Mouse (Mus musculus) heart, adult 2 months (tissue): Measurements from ENCODE around the gene Slc27a5. TPM values are rescaled to one million over a fixed set of nuclear protein-coding genes. Genes with fewer than 3 reads are reported as not detected.

Experiments
- DNase-seq, 2 experiments: peaks; one replicate each; pipeline ENCODE4 v3.0.0; 2021
- H3K27ac ChIP-seq: fragments of 200-600 bp; 2 replicates; pipeline ENCODE4 v1.8.1; 2022
- H3K27me3 ChIP-seq: fragments of 200-500 bp; 2 replicates; pipeline ENCODE4 v1.6.1; 2012; ENCODE audit warnings: mild to moderate bottlenecking, low read length, inconsistent platforms, mixed read lengths; ENCODE audit not compliant: control insufficient read depth, insufficient read depth
- H3K36me3 ChIP-seq: fragments of 200-500 bp; 2 replicates; pipeline ENCODE4 v1.6.1; 2012; ENCODE audit warnings: low read length, inconsistent platforms; ENCODE audit not compliant: control insufficient read depth, insufficient read depth
- H3K4me1 ChIP-seq: fragments of 200-500 bp; 2 replicates; pipeline ENCODE4 v1.6.1; 2011; ENCODE audit warnings: low read length; ENCODE audit not compliant: control insufficient read depth, insufficient read depth
- H3K4me3 ChIP-seq: fragments of 200-600 bp; 2 replicates; pipeline ENCODE4 v1.8.1; 2022
- H3K79me2 ChIP-seq: fragments of 200-500 bp; replicated peaks from 2 replicates; pipeline ENCODE4 v1.6.1; 2012; ENCODE audit warnings: mild to moderate bottlenecking, inconsistent platforms, low read length, moderate library complexity, mixed read lengths; ENCODE audit not compliant: control insufficient read depth, insufficient read depth
- H3K9ac ChIP-seq: fragments of 200-500 bp; 2 replicates; pipeline ENCODE4 v1.6.1; 2012; ENCODE audit warnings: low read depth, mild to moderate bottlenecking, control low read depth, inconsistent platforms, low read length, mixed read lengths
- CTCF ChIP-seq: fragments of 200-600 bp; IDR thresholded peaks from 2 replicates; pipeline ENCODE4 v1.8.1; 2022; ENCODE audit warnings: antibody characterized with exemption, mild to moderate bottlenecking, moderate library complexity
- EP300 ChIP-seq: fragments of 200-500 bp; IDR thresholded peaks from 2 replicates; pipeline ENCODE4 v1.6.1; 2011; ENCODE audit warnings: low read depth, low read length, control low read depth; ENCODE audit not compliant: insufficient read depth
- POLR2A ChIP-seq: fragments of 200-500 bp; IDR thresholded peaks from 2 replicates; pipeline ENCODE4 v1.6.1; 2011; ENCODE audit warnings: mild to moderate bottlenecking, low read depth, low read length, control low read depth; ENCODE audit not compliant: insufficient read depth
- WGBS: fragments of 180-500 bp; shearing (Covaris S2); methylation state at CpG from one replicate; pipeline ENCODE4 v1.1.7; 2018; 5-methylcytosine and 5-hydroxymethylcytosine counted together
- intact Hi-C: fragments of 180-260 bp; cut with DNase I; formaldehyde crosslinking; loops from one replicate; pipeline ENCODE4 v1.15.1; 2025
- polyA plus RNA-seq: library from polyadenylated mRNA; depleted of rRNA; stranded (reverse); fragments of >200 nt; gene quantifications from 2 replicates; pipeline ENCODE4 v1.2.3, GENCODE M21; 2012
- total RNA-seq, 2 experiments: library from RNA; stranded (reverse); gene quantifications; 2 replicates each; pipeline ENCODE4 v1.2.3; 2021

Gene Slc27a5
- total and polyA plus RNA-seq, 3 experiments: 0.59 TPM; not detected in 2

DNA sequence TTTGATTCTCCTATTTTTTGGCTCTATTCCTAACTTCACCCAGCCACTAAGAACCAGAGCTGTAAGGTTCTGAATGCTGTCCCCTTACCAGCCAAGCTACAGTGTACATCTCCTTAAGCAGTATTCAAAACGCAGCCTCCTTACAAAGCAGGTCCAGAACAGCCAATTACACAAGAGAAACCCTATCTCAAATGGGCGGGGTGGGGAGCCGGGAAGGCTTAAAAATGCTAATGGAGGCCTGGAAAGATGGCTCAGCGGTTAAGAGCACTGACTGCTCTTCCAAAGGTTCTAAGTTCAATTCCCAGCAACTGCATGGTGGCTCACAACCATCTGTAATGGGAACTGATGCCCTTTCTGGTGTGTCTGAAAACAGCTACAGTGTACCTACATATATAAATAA lies 38.3 kb downstream of the Slc27a5 start:
- no peaks in the 10 kb centered on the region for H3K79me2 ChIP-seq
- TF ChIP-seq EP300 (no peak), POLR2A (no peak), CTCF (no peak)
- intact Hi-C loops: loop anchor here (10.0 kb wide), 1 partner anchor 85 kb away; no protein-coding TSS in a partner anchor
- H3K36me3 ChIP-seq: no peaks in the 10 kb centered on the region
- H3K4me1 ChIP-seq: no peaks in the 10 kb centered on the region
- no peak for DNase-seq
- no peak overlapping the region for H3K27ac ChIP-seq
- H3K27me3 ChIP-seq: no peaks in the 10 kb centered on the region
- H3K4me3 ChIP-seq: no peak overlapping the region
- 49% methylated on average over 4 of the region's 4 CpGs for WGBS
- no peak overlapping the region for H3K9ac ChIP-seq

DNA sequence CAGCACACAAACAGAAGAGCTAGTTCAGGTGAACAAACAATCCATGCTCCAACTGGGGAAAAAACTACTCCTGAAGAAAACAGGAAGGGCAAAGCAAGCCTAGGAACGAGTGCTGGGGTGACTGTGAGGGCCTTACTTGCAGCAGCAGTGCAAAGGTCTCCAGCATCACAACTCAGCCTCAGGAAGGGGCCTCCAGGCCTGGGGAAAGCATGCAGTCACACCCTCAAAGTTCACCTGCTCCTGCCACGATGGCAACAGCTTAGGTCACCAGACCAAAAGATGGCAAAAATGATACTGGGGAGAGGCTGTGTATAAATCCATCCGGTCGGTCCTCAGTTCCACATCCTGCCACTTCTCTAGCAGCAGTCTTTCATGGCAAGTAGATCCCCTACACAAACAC lies 39.0 kb downstream of the Slc27a5 start:
- H3K4me1 ChIP-seq: no peaks in the 10 kb centered on the region
- DNase-seq: no peak
- H3K9ac ChIP-seq: no peak overlapping the region
- H3K27ac ChIP-seq: no peak overlapping the region
- WGBS: 71% methylated on average over 4 of the region's 4 CpGs
- no peak overlapping the region for H3K4me3 ChIP-seq
- H3K27me3 ChIP-seq: no peaks in the 10 kb centered on the region
- no peaks in the 10 kb centered on the region for H3K79me2 ChIP-seq
- H3K36me3 ChIP-seq: no peaks in the 10 kb centered on the region
- intact Hi-C loops: no loop called here
- TF ChIP-seq CTCF: no peak
- TF ChIP-seq POLR2A: no peak
- TF ChIP-seq EP300: no peak

DNA sequence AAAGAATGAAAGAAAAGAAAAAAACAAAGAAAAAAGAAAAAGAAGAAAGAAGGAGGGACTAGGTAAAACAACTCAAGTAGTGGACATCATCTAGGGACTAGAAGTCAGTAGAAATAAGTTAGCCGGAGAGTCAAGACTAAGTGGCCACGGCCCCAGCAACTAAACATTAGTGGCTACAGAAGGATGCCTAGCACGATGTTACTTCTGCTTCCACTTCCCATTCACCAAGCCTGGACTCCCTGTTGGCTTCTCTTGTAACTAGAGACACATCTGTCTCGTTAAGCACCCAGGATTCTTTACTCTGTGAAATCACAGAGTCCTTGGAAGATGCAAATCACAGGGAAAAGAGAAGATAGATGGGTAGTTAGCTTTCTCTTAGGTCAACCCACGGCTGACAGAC lies 40.5 kb downstream of the Slc27a5 start:
- DNase-seq: no peak
- 69% methylated on average over 5 of the region's 5 CpGs for WGBS
- Histone ChIP-seq H3K4me3 (no peak overlapping the region), H3K27me3 (no peaks in the 10 kb centered on the region), H3K9ac (no peak overlapping the region), H3K4me1 (no peaks in the 10 kb centered on the region), H3K79me2 (no peaks in the 10 kb centered on the region), H3K27ac (no peak overlapping the region), H3K36me3 (no peaks in the 10 kb centered on the region)
- TF ChIP-seq CTCF (no peak), EP300 (no peak), POLR2A (no peak)
- intact Hi-C loops: no loop called here

DNA sequence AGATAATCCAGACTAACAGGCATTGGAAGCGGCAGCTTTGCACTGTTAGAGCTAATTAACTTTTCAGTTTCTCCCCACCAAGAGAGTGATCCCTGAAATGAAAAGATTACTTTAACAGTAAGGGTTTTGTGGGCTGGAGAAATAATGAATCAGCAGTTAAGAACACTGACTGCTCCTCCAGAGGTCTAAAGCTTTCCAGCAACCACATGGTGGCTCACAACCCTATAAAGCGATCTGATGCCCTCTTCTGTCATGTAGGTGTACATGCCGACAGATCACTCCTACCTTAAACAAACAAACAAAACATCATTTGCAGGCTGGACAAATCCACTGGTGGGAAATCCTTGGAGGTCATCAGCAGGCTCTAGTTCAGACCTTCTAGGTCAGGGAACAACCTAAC lies 43.1 kb downstream of the Slc27a5 start:
- DNase-seq: no peak
- Histone ChIP-seq H3K27me3 (no peaks in the 10 kb centered on the region), H3K79me2 (no peaks in the 10 kb centered on the region), H3K4me1 (peaks cover 2% of the 10 kb centered on the region), H3K36me3 (no peaks in the 10 kb centered on the region), H3K9ac (no peak overlapping the region), H3K27ac (no peak overlapping the region), H3K4me3 (no peak overlapping the region)
- intact Hi-C loops: no loop called here
- peak; percentile 27; the same call in 1 of the 2 replicates for TF ChIP-seq CTCF
- no peak for TF ChIP-seq EP300
- 47% methylated on average over 3 of the region's 3 CpGs for WGBS

DNA sequence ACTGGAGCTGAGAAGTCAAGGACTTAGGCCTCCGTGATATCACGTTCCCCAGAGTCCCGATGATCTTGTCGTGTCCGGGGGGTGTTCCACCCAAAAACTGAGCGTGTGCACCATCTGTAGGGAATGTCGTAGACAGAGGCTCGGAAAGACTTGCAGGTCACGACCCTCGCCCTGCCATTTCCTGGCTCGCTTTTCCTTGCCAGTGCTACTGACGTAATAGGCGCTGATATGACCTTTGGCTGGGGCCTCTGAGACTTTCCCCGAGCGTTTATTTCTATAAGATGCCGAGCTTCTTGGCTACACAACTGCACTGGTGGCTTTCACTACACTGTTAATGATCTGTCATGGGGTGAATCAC lies 48.1 kb downstream of the Slc27a5 start:
- H3K4me3 ChIP-seq: peak overlapping the region; percentile 76
- DNase-seq: no peak
- H3K9ac ChIP-seq: peak overlapping the region; percentile 55
- no peaks in the 10 kb centered on the region for H3K36me3 ChIP-seq
- H3K79me2 ChIP-seq: no peaks in the 10 kb centered on the region
- no peaks in the 10 kb centered on the region for H3K27me3 ChIP-seq
- peak overlapping the region; percentile 72 for H3K27ac ChIP-seq
- intact Hi-C loops: loop anchor here (2.0 kb wide), 3 partner anchors 15 to 29 kb away; partner anchors contain the start of genes Rnf225 and Zfp324
- no peak for TF ChIP-seq CTCF
- peaks cover 2% of the 10 kb centered on the region for H3K4me1 ChIP-seq
- under 1% methylated on average over 16 of the region's 16 CpGs for WGBS

DNA sequence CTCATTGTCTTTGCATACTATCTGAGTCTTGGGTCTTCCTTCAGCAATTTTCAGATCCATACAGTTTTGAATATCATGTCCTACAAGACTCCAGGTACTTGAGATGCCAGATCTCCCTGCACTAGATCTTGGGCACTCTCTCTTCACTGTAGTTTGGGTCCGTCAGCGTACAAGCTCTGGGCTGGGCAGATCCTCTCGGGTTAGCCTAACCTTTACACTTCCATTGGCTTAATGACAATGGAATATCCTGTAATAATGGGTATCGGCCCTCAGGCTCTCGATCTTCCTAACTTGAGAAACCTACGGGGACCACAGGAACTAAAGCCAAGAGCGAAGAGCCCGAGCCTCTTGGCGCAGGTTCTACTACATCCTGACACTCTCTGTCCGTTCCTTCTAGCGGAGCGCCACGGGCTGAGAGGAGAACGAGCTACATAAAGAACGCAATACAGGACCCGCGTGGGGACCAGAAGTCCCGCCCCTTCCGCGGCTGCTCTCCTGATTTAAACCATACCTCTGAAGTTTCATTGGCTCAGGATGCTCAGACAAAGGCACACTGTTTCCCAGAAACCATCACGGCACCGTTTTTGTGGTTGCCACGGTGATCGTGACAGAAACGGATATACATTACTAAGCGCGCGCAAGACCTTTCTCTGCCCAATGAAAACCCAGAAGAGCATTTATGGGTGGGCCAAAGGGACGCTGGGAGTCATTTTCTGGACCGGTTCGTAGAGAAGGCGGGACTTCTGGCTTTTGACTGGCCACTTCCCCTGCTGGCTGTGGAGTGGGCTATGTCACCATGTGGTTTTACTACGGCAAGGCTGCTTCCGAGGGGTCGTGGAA lies 48.7 kb downstream of the Slc27a5 start:
- Histone ChIP-seq H3K4me1 (peaks cover 2% of the 10 kb centered on the region), H3K27me3 (no peaks in the 10 kb centered on the region), H3K9ac (peak overlapping the region; percentile 55), H3K27ac (peak overlapping the region; percentile 72), H3K79me2 (no peaks in the 10 kb centered on the region), H3K4me3 (peak overlapping the region; percentile 76), H3K36me3 (no peaks in the 10 kb centered on the region)
- TF ChIP-seq POLR2A (peak; percentile 58; the same call in 1 of the 2 replicates), CTCF (peak; percentile 37), EP300 (peak; percentile 44; the same call in 1 of the 2 replicates)
- WGBS: 5% methylated on average over 35 of the region's 35 CpGs
- intact Hi-C loops: loop anchor here (2.0 kb wide), 3 partner anchors 16 to 30 kb away; partner anchors contain the start of genes Rnf225 and Zfp324
- peak; percentile 87 to 95 for DNase-seq
